Mouse (Mus musculus) thymus, adult 2 months (tissue): ENCODE results near the gene Abhd16b.

Experiments used
- CTCF ChIP-seq: fragments of 200-500 bp; IDR thresholded peaks from 2 replicates; pipeline ENCODE4 v1.5.1; 2012; ENCODE audit warnings: mild to moderate bottlenecking, control low read depth, low read length, moderate library complexity, borderline replicate concordance; ENCODE audit not compliant: control insufficient read depth, poor library complexity, insufficient read depth; ENCODE audit errors: extremely low read depth
- POLR2A ChIP-seq: fragments of 200-500 bp; IDR thresholded peaks from 2 replicates; pipeline ENCODE4 v1.6.1; 2012; ENCODE audit warnings: mild to moderate bottlenecking, low read length, control low read depth, moderate library complexity; ENCODE audit not compliant: control insufficient read depth, poor library complexity, insufficient read depth; ENCODE audit errors: extremely low read depth

DNA sequence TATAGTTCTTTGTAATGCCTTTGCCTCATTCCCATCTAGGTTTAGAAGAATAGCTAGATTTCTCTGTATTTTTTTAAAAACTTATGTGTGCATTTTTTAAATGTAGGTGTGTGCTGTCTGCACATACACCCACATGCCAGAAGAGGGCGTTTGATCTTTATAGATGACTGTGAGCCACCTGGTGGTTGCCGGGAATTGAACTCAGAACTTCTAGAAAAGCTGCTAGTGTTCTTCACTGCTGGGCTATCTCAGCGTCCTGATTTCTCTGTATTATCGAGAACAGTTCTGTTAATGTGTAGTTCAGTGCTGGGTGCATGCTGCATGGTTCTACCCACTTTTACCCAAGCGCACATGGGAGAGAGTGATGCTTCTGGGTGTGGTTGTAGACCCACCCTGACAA, 29.8 kb downstream of the Abhd16b start:
- TF ChIP-seq CTCF (no peak), POLR2A (no peak)
